Comparison of ENCODE assay signal across 8 mouse cellular contexts in genomic region chr6:53817763-53818174, GRCm38 (mm10). TPM values are rescaled to one million over a fixed set of nuclear protein-coding genes. Genes with fewer than 3 reads are reported as not detected.
DNase-seq lines count a peak whose midpoint lies in the region; ATAC-seq and TF ChIP-seq lines count a peak whose summit lies in the region.

No protein-coding gene starts in this region.

- no peak for TF ChIP-seq POLR2A in ES-Bruce4 (IDR thresholded peaks at IDR 0.05; ENCODE audit: insufficient read depth, low read length)

- peak overlapping the region; percentile 95 for H3K4me2 ChIP-seq in heart, embryonic 12.5 days
- peak overlapping the region; percentile 80 for H3K4me2 ChIP-seq in limb, embryonic 11.5 days (ENCODE audit: low read depth, severe bottlenecking)
- peak overlapping the region; percentile 91 for H3K4me2 ChIP-seq in midbrain, embryonic 12.5 days (replicated peaks)

- no peak overlapping the region for H3K9ac ChIP-seq in ES-Bruce4 (ENCODE audit: low read depth, poor library complexity, severe bottlenecking)
- peak overlapping the region; percentile 29; the same call in 1 of the 2 replicates for H3K9ac ChIP-seq in heart, embryonic 12.5 days
- peak overlapping the region; percentile 93 for H3K9ac ChIP-seq in limb, embryonic 11.5 days (ENCODE audit: low read length)
- H3K9ac ChIP-seq in midbrain, embryonic 12.5 days (replicated peaks) = peak overlapping the region; percentile 49; the same call in 1 of the 2 replicates

- no peak for TF ChIP-seq CTCF in ES-Bruce4 (IDR thresholded peaks at IDR 0.05; ENCODE audit: low read depth, low read length)

- H3K9me3 ChIP-seq in ES-Bruce4 (replicated peaks; ENCODE audit: control insufficient read depth, insufficient read depth, low read length, poor library complexity, severe bottlenecking) = no peaks in the 10 kb centered on the region; the same call in 1 of the 2 replicates
- H3K9me3 ChIP-seq in heart, embryonic 12.5 days (replicated peaks) = no peaks in the 10 kb centered on the region
- H3K9me3 ChIP-seq in limb, embryonic 11.5 days (ENCODE audit: control insufficient read depth, low read length) = no peaks in the 10 kb centered on the region
- H3K9me3 ChIP-seq in midbrain, embryonic 12.5 days = no peaks in the 10 kb centered on the region

- no peaks in the 10 kb centered on the region for H3K36me3 ChIP-seq in ES-Bruce4 (ENCODE audit: control insufficient read depth, insufficient read depth, low read length, poor library complexity, severe bottlenecking)
- no peaks in the 10 kb centered on the region for H3K36me3 ChIP-seq in heart, embryonic 12.5 days
- H3K36me3 ChIP-seq in limb, embryonic 11.5 days (ENCODE audit: control insufficient read depth, insufficient read depth, low read length) = no peaks in the 10 kb centered on the region; the same call in 1 of the 2 replicates
- no peaks in the 10 kb centered on the region for H3K36me3 ChIP-seq in midbrain, embryonic 12.5 days

- no peak overlapping the region for H3K27ac ChIP-seq in ES-Bruce4 (ENCODE audit: insufficient read depth, low read length)
- no peak overlapping the region for H3K27ac ChIP-seq in heart, embryonic 12.5 days (ENCODE audit: poor library complexity, severe bottlenecking)
- H3K27ac ChIP-seq in limb, embryonic 11.5 days (replicated peaks; ENCODE audit: low read depth, low read length) = no peak overlapping the region
- no peak overlapping the region for H3K27ac ChIP-seq in midbrain, embryonic 12.5 days (replicated peaks)

- WGBS in heart, embryonic 12.5 days = 17% methylated on average over 33 of the region's 33 CpGs
- 12% methylated on average over 33 of the region's 33 CpGs for WGBS in limb, embryonic 11.5 days
- WGBS in midbrain, embryonic 12.5 days = 18% methylated on average over 33 of the region's 33 CpGs

- peak overlapping the region; percentile 54 for H3K4me3 ChIP-seq in ES-Bruce4 (ENCODE audit: low read depth, low read length)
- H3K4me3 ChIP-seq in heart, embryonic 12.5 days = peak overlapping the region; percentile 67
- H3K4me3 ChIP-seq in limb, embryonic 11.5 days (ENCODE audit: low read depth, low read length) = peak overlapping the region; percentile 72
- peak overlapping the region; percentile 57 for H3K4me3 ChIP-seq in midbrain, embryonic 12.5 days

- no peaks in the 10 kb centered on the region for H3K4me1 ChIP-seq in ES-Bruce4 (ENCODE audit: control insufficient read depth, insufficient read depth, low read length)
- H3K4me1 ChIP-seq in heart, embryonic 12.5 days (replicated peaks) = peaks cover 29% of the 10 kb centered on the region
- H3K4me1 ChIP-seq in limb, embryonic 11.5 days (ENCODE audit: control insufficient read depth, insufficient read depth, low read length) = peaks cover 18% of the 10 kb centered on the region
- H3K4me1 ChIP-seq in midbrain, embryonic 12.5 days = peaks cover 36% of the 10 kb centered on the region

- peaks cover 16% of the 10 kb centered on the region for H3K27me3 ChIP-seq in ES-Bruce4 (ENCODE audit: control insufficient read depth, insufficient read depth, low read length, poor library complexity, severe bottlenecking)
- peaks cover 55% of the 10 kb centered on the region for H3K27me3 ChIP-seq in heart, embryonic 12.5 days (replicated peaks)
- H3K27me3 ChIP-seq in limb, embryonic 11.5 days (ENCODE audit: control insufficient read depth, insufficient read depth, low read length) = no peaks in the 10 kb centered on the region
- H3K27me3 ChIP-seq in midbrain, embryonic 12.5 days = peaks cover 65% of the 10 kb centered on the region

- ATAC-seq in heart, embryonic 12.5 days (ENCODE audit: insufficient number of reproducible peaks, low FRiP score) = no peak
- ATAC-seq in limb, embryonic 11.5 days (ENCODE audit: insufficient number of reproducible peaks, low FRiP score, low TSS enrichment, low read depth) = no peak
- no peak for ATAC-seq in midbrain, embryonic 12.5 days (ENCODE audit: low FRiP score, low read depth)

- DNase-seq in R1 (ENCODE audit: low read depth, low spot score) = peak; percentile 40
- no peak for DNase-seq in limb, embryonic 11.5 days (ENCODE audit: low spot score)
- no peak for DNase-seq in thymus, postnatal 10 days (ENCODE audit: low spot score in 2 of 2)
- no peak for DNase-seq in thymus, postnatal 4 days
- no peak for DNase-seq in frontal cortex, postnatal 25 days (ENCODE audit: low spot score in 2 of 2)

- no peak for TF ChIP-seq EP300 in ES-Bruce4 (IDR thresholded peaks at IDR 0.05; ENCODE audit: insufficient read depth, low read depth, low read length)

RNA-seq across cellular contexts. Expression of gene Tril, which starts 2.9 kb away (rescaled TPM):
- 0.17 and 0.33 TPM in 2 replicates for polyA plus RNA-seq in ES-Bruce4 (2011; ENCODE audit: insufficient read depth, insufficient read length, low read depth, missing spikeins)
- polyA plus RNA-seq in heart, embryonic 12.5 days (2016; fragmentation: Nextera tagmentation; extraction: Ambion mirVana) = 8.3 and 10.5 TPM in 2 replicates
- polyA plus RNA-seq in limb, embryonic 11.5 days (2014; fragmentation: Nextera tagmentation; extraction: Ambion mirVana) = 48.1 and 62.8 TPM in 2 replicates
- polyA plus RNA-seq in midbrain, embryonic 12.5 days (2016; fragmentation: Nextera tagmentation; extraction: Ambion mirVana) = 27.4 and 34.4 TPM in 2 replicates
